Mouse (Mus musculus): Measurements from ENCODE around the gene Prrc2a. TPM values are rescaled to one million over a fixed set of nuclear protein-coding genes. Genes with fewer than 3 reads are reported as not detected.

The Prrc2a gene
- polyA plus RNA-seq, 2 experiments, result 192 to 404 TPM

- ATAC-seq (ENCODE audit: low FRiP score, low read depth) (no peak), DNase-seq (ENCODE audit: low spot score) (no peak)
- H3K9me3 ChIP-seq (ENCODE audit: control insufficient read depth, low read length), result no peaks in the 10 kb centered on the region
- no peak overlapping the region for H3K4me3 ChIP-seq (replicated peaks; ENCODE audit: low read length)
- WGBS, result 94% methylated on average over 4 of the region's 4 CpGs
- H3K36me3 ChIP-seq (ENCODE audit: control insufficient read depth, insufficient read depth, low read length), result peaks cover 99% of the 10 kb centered on the region
- TF ChIP-seq POLR2A (IDR thresholded peaks at IDR 0.05; ENCODE audit: borderline replicate concordance, extremely low read depth, insufficient read depth, insufficient read length), result no peak
- no peak overlapping the region for H3K4me2 ChIP-seq (replicated peaks; ENCODE audit: low read depth, low read length, severe bottlenecking)
- H3K4me1 ChIP-seq (ENCODE audit: control insufficient read depth, insufficient read depth, low read length), result no peaks in the 10 kb centered on the region
- H3K9ac ChIP-seq (ENCODE audit: low read depth, low read length, severe bottlenecking), result no peak overlapping the region
- no peak overlapping the region for H3K27ac ChIP-seq (replicated peaks; ENCODE audit: low read depth, low read length)
- H3K27me3 ChIP-seq (ENCODE audit: control insufficient read depth, insufficient read depth, low read length), result no peaks in the 10 kb centered on the region
These were observed 12.6 kb downstream of the Prrc2a start for GRCm38 (mm10) chr17:35152121-35152520.

DNA sequence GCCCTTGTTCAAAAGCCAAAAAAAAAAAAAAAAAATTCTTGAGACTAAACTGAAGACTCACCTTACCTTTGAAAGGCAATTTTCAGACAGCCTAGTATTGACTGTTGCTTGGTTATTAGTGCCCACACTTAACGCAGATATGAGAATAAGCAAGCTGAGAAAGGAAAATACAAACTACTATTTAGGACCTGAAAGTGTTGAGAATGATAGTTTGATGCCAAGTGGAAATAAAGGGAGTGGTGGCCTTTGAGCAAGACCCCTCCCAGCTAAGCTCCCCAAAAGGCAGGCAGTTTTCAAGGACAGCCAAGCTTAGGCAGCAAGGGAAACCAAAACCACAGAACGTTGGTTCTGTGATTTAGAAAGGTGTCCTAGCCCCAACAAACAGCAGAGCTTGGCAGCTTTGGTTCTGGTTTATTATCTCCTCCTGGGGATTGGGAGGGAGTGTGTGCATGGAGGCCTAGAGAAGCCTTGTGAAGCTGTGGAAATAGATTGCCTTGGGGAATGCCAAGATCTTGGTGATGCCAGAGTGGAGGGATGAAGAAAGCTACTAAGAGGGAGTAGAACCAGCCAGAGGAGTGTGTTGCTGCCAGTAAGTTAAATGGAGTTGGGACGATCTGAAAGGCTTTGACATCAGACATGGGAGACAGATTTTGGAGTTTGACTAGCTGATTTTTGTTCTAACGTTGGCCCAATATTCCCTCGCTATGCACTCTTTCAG lies 16.6 kb downstream of the Prrc2a start:
- no peak overlapping the region for H3K4me2 ChIP-seq (replicated peaks; ENCODE audit: low read depth, low read length, severe bottlenecking)
- 68% methylated on average over 5 of the region's 5 CpGs for WGBS
- no peak overlapping the region for H3K4me3 ChIP-seq (replicated peaks; ENCODE audit: low read length)
- no peak overlapping the region for H3K9ac ChIP-seq (ENCODE audit: low read depth, low read length, severe bottlenecking)
- DNase-seq (ENCODE audit: low spot score) (no peak), ATAC-seq (ENCODE audit: low FRiP score, low read depth) (0 out of 2 replicates have a peak, but pooled peaks have one; percentile 2)
- no peak for TF ChIP-seq POLR2A (IDR thresholded peaks at IDR 0.05; ENCODE audit: borderline replicate concordance, extremely low read depth, insufficient read depth, insufficient read length)
- H3K4me1 ChIP-seq (ENCODE audit: control insufficient read depth, insufficient read depth, low read length), result no peaks in the 10 kb centered on the region
- no peaks in the 10 kb centered on the region for H3K27me3 ChIP-seq (ENCODE audit: control insufficient read depth, insufficient read depth, low read length)
- no peaks in the 10 kb centered on the region for H3K9me3 ChIP-seq (ENCODE audit: control insufficient read depth, low read length)
- peaks cover 99% of the 10 kb centered on the region for H3K36me3 ChIP-seq (ENCODE audit: control insufficient read depth, insufficient read depth, low read length)
- H3K27ac ChIP-seq (replicated peaks; ENCODE audit: low read depth, low read length), result 0 out of 2 replicates have a peak overlapping the region, but pooled peaks have one; percentile 19

- Histone ChIP-seq H3K36me3 (ENCODE audit: control insufficient read depth, insufficient read depth, low read length) (peaks cover 99% of the 10 kb centered on the region), H3K9me3 (ENCODE audit: control insufficient read depth, low read length) (no peaks in the 10 kb centered on the region), H3K27me3 (ENCODE audit: control insufficient read depth, insufficient read depth, low read length) (no peaks in the 10 kb centered on the region), H3K9ac (ENCODE audit: low read depth, low read length, severe bottlenecking) (no peak overlapping the region), H3K4me3 (replicated peaks; ENCODE audit: low read length) (no peak overlapping the region), H3K27ac (replicated peaks; ENCODE audit: low read depth, low read length) (no peak overlapping the region), H3K4me2 (replicated peaks; ENCODE audit: low read depth, low read length, severe bottlenecking) (no peak overlapping the region), H3K4me1 (ENCODE audit: control insufficient read depth, insufficient read depth, low read length) (no peaks in the 10 kb centered on the region)
- ATAC-seq (ENCODE audit: low FRiP score, low read depth), result 0 out of 2 replicates have a peak, but pooled peaks have one; percentile 1
- WGBS, result 39% methylated on average over 3 of the region's 3 CpGs
- no peak for DNase-seq (ENCODE audit: low spot score)
- TF ChIP-seq POLR2A (IDR thresholded peaks at IDR 0.05; ENCODE audit: borderline replicate concordance, extremely low read depth, insufficient read depth, insufficient read length), result no peak
These were observed 17.3 kb downstream of the Prrc2a start for GRCm38 (mm10) chr17:35147348-35147747.

GRCm38 (mm10) chr17:35146139-35146538 lies 18.6 kb downstream of the Prrc2a start:
- H3K4me1 ChIP-seq (ENCODE audit: control insufficient read depth, insufficient read depth, low read length), result no peaks in the 10 kb centered on the region
- no peak overlapping the region for H3K4me2 ChIP-seq (replicated peaks; ENCODE audit: low read depth, low read length, severe bottlenecking)
- no peak for TF ChIP-seq POLR2A (IDR thresholded peaks at IDR 0.05; ENCODE audit: borderline replicate concordance, extremely low read depth, insufficient read depth, insufficient read length)
- no peak overlapping the region for H3K27ac ChIP-seq (replicated peaks; ENCODE audit: low read depth, low read length)
- no peak overlapping the region for H3K4me3 ChIP-seq (replicated peaks; ENCODE audit: low read length)
- no peaks in the 10 kb centered on the region for H3K27me3 ChIP-seq (ENCODE audit: control insufficient read depth, insufficient read depth, low read length)
- no peaks in the 10 kb centered on the region for H3K9me3 ChIP-seq (ENCODE audit: control insufficient read depth, low read length)
- ATAC-seq (ENCODE audit: low FRiP score, low read depth) (no peak), DNase-seq (ENCODE audit: low spot score) (no peak)
- no peak overlapping the region for H3K9ac ChIP-seq (ENCODE audit: low read depth, low read length, severe bottlenecking)
- H3K36me3 ChIP-seq (ENCODE audit: control insufficient read depth, insufficient read depth, low read length), result peaks cover 99% of the 10 kb centered on the region
- WGBS, result 85% methylated on average over 5 of the region's 5 CpGs

DNA sequence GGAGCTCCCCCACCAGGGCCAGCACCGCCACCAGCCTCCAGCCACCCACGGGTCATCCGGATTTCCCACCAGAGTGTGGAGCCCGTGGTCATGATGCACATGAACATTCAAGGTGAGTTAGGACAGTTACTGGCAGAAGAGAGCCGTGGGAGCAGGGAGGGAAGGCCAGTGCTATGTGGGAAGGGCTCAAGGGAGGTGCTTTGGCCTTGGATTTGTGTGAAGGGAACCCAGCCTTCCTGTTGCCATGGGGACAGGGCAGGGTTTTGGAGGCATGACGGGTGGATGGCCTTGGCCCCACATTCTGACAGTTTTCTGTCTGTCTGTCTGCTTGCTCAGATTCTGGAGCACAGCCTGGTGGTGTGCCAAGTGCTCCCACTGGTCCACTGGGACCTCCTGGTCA lies 22.7 kb downstream of the Prrc2a start:
- H3K27ac ChIP-seq (replicated peaks; ENCODE audit: low read depth, low read length), result no peak overlapping the region
- WGBS, result 90% methylated on average over 6 of the region's 6 CpGs
- H3K4me1 ChIP-seq (ENCODE audit: control insufficient read depth, insufficient read depth, low read length), result 0 out of 2 replicates have a peak, but pooled peaks cover 3% of the 10 kb centered on the region
- DNase-seq (ENCODE audit: low spot score), result no peak
- no peaks in the 10 kb centered on the region for H3K9me3 ChIP-seq (ENCODE audit: control insufficient read depth, low read length)
- H3K9ac ChIP-seq (ENCODE audit: low read depth, low read length, severe bottlenecking), result no peak overlapping the region
- ATAC-seq (ENCODE audit: low FRiP score, low read depth), result no peak
- H3K27me3 ChIP-seq (ENCODE audit: control insufficient read depth, insufficient read depth, low read length), result no peaks in the 10 kb centered on the region
- H3K4me3 ChIP-seq (replicated peaks; ENCODE audit: low read length), result no peak overlapping the region
- no peak for TF ChIP-seq POLR2A (IDR thresholded peaks at IDR 0.05; ENCODE audit: borderline replicate concordance, extremely low read depth, insufficient read depth, insufficient read length)
- peaks cover 90% of the 10 kb centered on the region for H3K36me3 ChIP-seq (ENCODE audit: control insufficient read depth, insufficient read depth, low read length)
- H3K4me2 ChIP-seq (replicated peaks; ENCODE audit: low read depth, low read length, severe bottlenecking), result no peak overlapping the region
